Mouse (Mus musculus) hindbrain, embryonic 14.5 days (tissue): Measurements from ENCODE around the gene Zfp82. TPM values are rescaled to one million over a fixed set of nuclear protein-coding genes. Genes with fewer than 3 reads are reported as not detected.

Experiments used
- ATAC-seq: fragments of 200-750 bp; cut with Nextera tagmentation; 2 replicates; pipeline ENCODE4 v1.8.0; 2017; ENCODE audit warnings: moderate number of reproducible peaks, mild to moderate bottlenecking, moderate TSS enrichment, moderate library complexity; ENCODE audit not compliant: low FRiP score
- DNase-seq: peaks from one replicate; pipeline ENCODE4 v3.0.0-alpha.2; 2015; ENCODE audit warnings: low spot score
- H3K27ac ChIP-seq: fragments of 300-500 bp; sonication (generic); 2 replicates; pipeline ENCODE4 v1.5.1; 2014; ENCODE audit warnings: mild to moderate bottlenecking, moderate library complexity
- H3K27me3 ChIP-seq: fragments of 300-500 bp; sonication (generic); 2 replicates; pipeline ENCODE4 v1.6.1; 2014; ENCODE audit warnings: mild to moderate bottlenecking, low read length, mixed read lengths; ENCODE audit not compliant: control insufficient read depth, insufficient read depth
- H3K36me3 ChIP-seq: fragments of 300-500 bp; sonication (generic); replicated peaks from 2 replicates; pipeline ENCODE4 v1.6.1; 2014; ENCODE audit not compliant: control insufficient read depth, insufficient read depth
- H3K4me1 ChIP-seq: fragments of 300-500 bp; sonication (generic); replicated peaks from 2 replicates; pipeline ENCODE4 v1.6.1; 2014; ENCODE audit warnings: antibody characterized with exemption, low read length, mixed read lengths; ENCODE audit not compliant: control insufficient read depth, insufficient read depth
- H3K4me2 ChIP-seq: fragments of 300-500 bp; sonication (generic); replicated peaks from 2 replicates; pipeline ENCODE4 v1.6.1; 2014; ENCODE audit warnings: mild to moderate bottlenecking, moderate library complexity
- H3K4me3 ChIP-seq: fragments of 300-500 bp; sonication (generic); replicated peaks from 2 replicates; pipeline ENCODE4 v1.5.1; 2014; ENCODE audit warnings: mild to moderate bottlenecking, low read length
- H3K9ac ChIP-seq: fragments of 300-500 bp; sonication (generic); 2 replicates; pipeline ENCODE4 v1.6.1; 2014
- H3K9me3 ChIP-seq: fragments of 300-500 bp; sonication (generic); 2 replicates; pipeline ENCODE4 v1.6.1; 2016; ENCODE audit warnings: low read length; ENCODE audit not compliant: control insufficient read depth
- WGBS: fragments of 180-500 bp; shearing (Covaris S2); extraction: QIAGEN DNeasy Blood & Tissue Kit; methylation state at CpG from one replicate; pipeline ENCODE4 v1.1.7; 2014; 5-methylcytosine and 5-hydroxymethylcytosine counted together
- polyA plus RNA-seq: library from polyadenylated mRNA; unstranded; fragments of >200 nt; fragmentation: Nextera tagmentation; extraction: Ambion mirVana; gene quantifications from 2 replicates; pipeline ENCODE4 v1.2.1, GENCODE M21; 2014

Zfp82 gene
- polyA plus RNA-seq, 1 experiment from 2014 or later: 12.2 TPM

GRCm38 (mm10) chr7:30053591-30053990 lies 19.1 kb downstream of the Zfp82 start:
- DNase-seq (no peak), ATAC-seq (no peak)
- 13% methylated on average over 3 of the region's 3 CpGs for WGBS
- Histone ChIP-seq H3K4me1 (peaks cover 10% of the 10 kb centered on the region; the same call in 1 of the 2 replicates), H3K9ac (no peak overlapping the region), H3K36me3 (peaks cover 37% of the 10 kb centered on the region), H3K27ac (no peak overlapping the region), H3K4me3 (no peak overlapping the region), H3K27me3 (no peaks in the 10 kb centered on the region), H3K4me2 (no peak overlapping the region), H3K9me3 (no peaks in the 10 kb centered on the region)

GRCm38 (mm10) chr7:30050882-30051548 lies 21.7 kb downstream of the Zfp82 start, which contains the start of gene Zfp14:
TSS of gene Zfp14 (minus strand) at chr7:30051380.
- H3K4me1 ChIP-seq: peaks cover 10% of the 10 kb centered on the region; the same call in 1 of the 2 replicates
- DNase-seq (peak; percentile 96), ATAC-seq (peak; percentile 99)
- peak within 1 kb of the TSS; percentile 74 for H3K9ac ChIP-seq
- peak within 1 kb of the TSS; percentile 83 for H3K27ac ChIP-seq
- H3K4me3 ChIP-seq: peak within 1 kb of the TSS; percentile 51
- WGBS: under 1% methylated on average over 39 of the region's 40 CpGs
- H3K4me2 ChIP-seq: peak within 1 kb of the TSS; percentile 57
- H3K9me3 ChIP-seq: no peaks in the 10 kb centered on the region
- H3K36me3 ChIP-seq: peaks cover 17% of the 10 kb centered on the region
- H3K27me3 ChIP-seq: no peaks in the 10 kb centered on the region

GRCm38 (mm10) chr7:30048126-30048525 lies 24.6 kb downstream of the Zfp82 start:
- 91% methylated on average over 4 of the region's 4 CpGs for WGBS

DNA sequence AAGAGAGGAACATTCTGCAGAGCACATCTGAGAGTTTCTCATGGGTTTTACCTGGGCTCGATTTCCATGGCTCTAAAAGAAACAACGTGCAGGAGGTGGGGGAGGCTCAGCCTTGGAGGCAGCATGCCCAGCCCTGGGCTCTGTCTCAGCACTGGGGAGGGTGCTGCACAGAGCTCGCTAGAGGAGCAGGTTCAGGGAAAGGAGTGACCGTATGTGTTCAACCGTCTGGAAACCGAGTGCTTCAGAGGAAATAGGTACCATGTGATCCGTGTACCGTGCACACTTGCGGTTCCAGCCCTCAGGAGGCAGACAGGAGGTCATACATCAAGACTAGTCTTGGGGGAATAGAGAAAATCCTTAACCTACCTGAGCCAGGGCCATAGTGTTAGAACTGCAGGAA lies 28.3 kb downstream of the Zfp82 start:
- H3K36me3 ChIP-seq: peaks cover 46% of the 10 kb centered on the region
- H3K9ac ChIP-seq: no peak overlapping the region
- no peak overlapping the region for H3K27ac ChIP-seq
- H3K9me3 ChIP-seq: no peaks in the 10 kb centered on the region
- WGBS: 62% methylated on average over 9 of the region's 9 CpGs
- no peak overlapping the region for H3K4me2 ChIP-seq
- no peak for ATAC-seq
- H3K4me1 ChIP-seq: no peaks in the 10 kb centered on the region
- no peak for DNase-seq
- H3K27me3 ChIP-seq: no peaks in the 10 kb centered on the region
- H3K4me3 ChIP-seq: no peak overlapping the region

More at GRCm38 (mm10) chr7:30048126-30048525, 24.6 kb downstream of the Zfp82 start:
- ATAC-seq (no peak), DNase-seq (no peak)
- Histone ChIP-seq H3K27me3 (no peaks in the 10 kb centered on the region), H3K36me3 (peaks cover 16% of the 10 kb centered on the region), H3K9me3 (no peaks in the 10 kb centered on the region), H3K9ac (no peak overlapping the region), H3K27ac (no peak overlapping the region), H3K4me3 (no peak overlapping the region), H3K4me1 (peaks cover 10% of the 10 kb centered on the region; the same call in 1 of the 2 replicates), H3K4me2 (no peak overlapping the region)

DNA sequence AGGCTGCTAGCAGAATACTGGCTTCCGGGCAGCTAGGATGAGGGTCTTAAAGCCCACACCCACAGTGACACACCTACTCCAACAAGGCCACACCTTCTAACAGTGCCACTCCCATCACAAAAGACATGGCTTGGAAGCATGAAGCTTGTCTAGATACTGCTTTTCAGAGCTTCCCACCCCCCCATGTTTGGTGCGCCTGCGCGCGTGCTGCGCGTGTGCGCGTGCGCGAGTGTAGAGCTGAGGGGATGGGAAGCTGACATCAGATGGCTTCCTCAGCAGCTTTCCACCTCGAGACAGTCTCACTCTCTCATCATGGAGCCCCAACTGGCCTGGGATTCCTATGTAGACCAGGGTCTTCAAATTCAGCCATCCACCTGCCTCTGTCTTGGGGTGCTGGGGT lies 38.4 kb downstream of the Zfp82 start:
- H3K9ac ChIP-seq: no peak overlapping the region
- 92% methylated on average over 12 of the region's 12 CpGs for WGBS
- no peak overlapping the region for H3K4me2 ChIP-seq
- ATAC-seq (no peak), DNase-seq (no peak)
- no peaks in the 10 kb centered on the region for H3K27me3 ChIP-seq
- no peaks in the 10 kb centered on the region for H3K4me1 ChIP-seq
- H3K4me3 ChIP-seq: no peak overlapping the region
- no peaks in the 10 kb centered on the region for H3K9me3 ChIP-seq
- H3K27ac ChIP-seq: no peak overlapping the region
- peaks cover 30% of the 10 kb centered on the region for H3K36me3 ChIP-seq

DNA sequence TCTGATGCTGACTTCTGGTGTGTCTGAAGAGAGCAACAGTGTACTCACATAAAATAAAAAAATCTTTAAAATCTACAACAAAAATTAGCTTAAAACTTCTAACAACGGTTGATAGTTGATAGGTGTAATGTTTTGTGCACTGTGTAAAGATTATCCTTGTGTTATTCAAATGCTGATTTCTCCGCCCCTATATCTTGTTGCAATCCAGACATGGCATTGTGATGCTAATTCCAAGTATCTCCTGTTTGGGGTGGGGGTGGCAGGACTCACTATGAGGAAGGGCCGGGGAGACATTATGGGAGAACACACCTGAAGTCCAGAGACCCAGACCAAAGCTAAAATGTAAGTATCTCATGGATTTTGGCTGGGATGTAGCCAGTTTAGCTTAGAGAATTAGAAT lies 41.3 kb downstream of the Zfp82 start:
- Histone ChIP-seq H3K9ac (no peak overlapping the region), H3K4me2 (no peak overlapping the region), H3K9me3 (no peaks in the 10 kb centered on the region), H3K4me1 (no peaks in the 10 kb centered on the region), H3K4me3 (no peak overlapping the region), H3K36me3 (peaks cover 12% of the 10 kb centered on the region), H3K27ac (no peak overlapping the region), H3K27me3 (no peaks in the 10 kb centered on the region)
- no peak for DNase-seq
- no peak for ATAC-seq
- 66% methylated on average over 3 of the region's 3 CpGs for WGBS

DNA sequence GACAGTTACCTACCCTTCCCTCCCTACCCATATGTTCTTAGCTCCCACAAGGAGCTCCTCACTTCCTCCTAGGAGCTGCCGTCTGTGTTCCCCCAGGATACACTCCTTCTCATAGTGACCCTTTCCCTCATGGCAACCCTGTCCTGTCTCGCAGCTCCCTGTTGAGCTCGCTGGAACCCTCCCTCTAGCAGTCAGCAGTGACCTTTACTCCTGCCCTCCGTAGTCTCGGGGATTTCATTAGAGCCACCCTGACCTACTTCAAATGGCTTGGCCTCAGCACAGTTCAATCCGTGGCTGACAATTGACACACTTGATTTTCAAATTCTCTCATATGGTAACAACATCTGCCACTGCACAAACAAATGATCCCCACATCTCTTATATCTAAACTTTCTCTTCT lies 42.0 kb downstream of the Zfp82 start:
- Histone ChIP-seq H3K4me3 (no peak overlapping the region), H3K27ac (no peak overlapping the region), H3K27me3 (no peaks in the 10 kb centered on the region), H3K9ac (no peak overlapping the region), H3K9me3 (no peaks in the 10 kb centered on the region), H3K4me2 (no peak overlapping the region), H3K36me3 (peaks cover 16% of the 10 kb centered on the region), H3K4me1 (no peaks in the 10 kb centered on the region)
- ATAC-seq (no peak), DNase-seq (no peak)
- WGBS: 34% methylated on average over 6 of the region's 6 CpGs

DNA sequence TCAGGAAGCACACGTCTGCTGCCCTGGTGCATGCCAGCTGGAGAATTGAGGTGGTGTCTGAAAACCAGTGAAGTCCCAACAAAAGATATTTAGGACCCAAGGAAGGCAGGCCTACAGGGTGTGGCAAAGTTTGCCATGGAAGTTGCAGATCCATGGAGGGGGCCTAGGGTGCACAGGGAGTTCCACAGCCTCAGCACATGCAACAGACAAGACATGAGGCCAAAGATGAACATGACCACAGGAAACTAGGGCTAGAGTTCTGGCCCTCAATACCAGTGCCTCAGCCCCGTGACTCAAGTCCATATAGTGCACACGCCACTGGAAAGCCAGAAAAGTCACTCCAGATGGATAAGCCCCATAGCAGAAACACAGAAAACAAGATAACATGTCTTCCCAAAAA lies 44.1 kb downstream of the Zfp82 start:
- H3K4me3 ChIP-seq: no peak overlapping the region
- peaks cover 36% of the 10 kb centered on the region for H3K36me3 ChIP-seq
- no peak overlapping the region for H3K4me2 ChIP-seq
- no peak for DNase-seq
- ATAC-seq: no peak
- WGBS: 95% methylated on average over 3 of the region's 3 CpGs
- H3K9ac ChIP-seq: no peak overlapping the region
- no peaks in the 10 kb centered on the region for H3K9me3 ChIP-seq
- no peaks in the 10 kb centered on the region for H3K4me1 ChIP-seq
- H3K27me3 ChIP-seq: no peaks in the 10 kb centered on the region
- no peak overlapping the region for H3K27ac ChIP-seq

DNA sequence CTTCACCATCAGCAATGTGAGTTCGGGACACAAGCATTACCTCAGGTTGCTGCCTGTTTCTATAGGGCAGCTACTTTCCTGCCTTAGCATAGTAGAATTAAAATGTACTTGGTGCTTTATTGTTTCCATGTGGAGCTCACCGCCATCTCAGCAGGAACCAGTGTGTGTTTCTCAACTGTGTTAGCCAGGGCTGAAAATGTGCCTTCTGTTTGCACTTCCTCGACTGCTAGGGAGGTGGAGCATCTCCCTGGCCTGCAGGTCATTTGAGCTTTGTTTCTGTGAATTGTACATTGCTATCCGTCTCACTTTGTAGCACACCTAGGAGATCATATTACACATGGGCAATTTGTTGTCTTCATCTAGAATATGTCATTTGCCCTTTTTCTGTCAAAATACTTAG lies 45.4 kb downstream of the Zfp82 start:
- no peak overlapping the region for H3K27ac ChIP-seq
- H3K27me3 ChIP-seq: no peaks in the 10 kb centered on the region
- no peak overlapping the region for H3K4me3 ChIP-seq
- H3K9ac ChIP-seq: no peak overlapping the region
- ATAC-seq (no peak), DNase-seq (no peak)
- peaks cover 49% of the 10 kb centered on the region for H3K36me3 ChIP-seq
- H3K4me2 ChIP-seq: no peak overlapping the region
- WGBS: 79% methylated on average over 4 of the region's 4 CpGs
- H3K4me1 ChIP-seq: no peaks in the 10 kb centered on the region
- H3K9me3 ChIP-seq: no peaks in the 10 kb centered on the region

- Histone ChIP-seq H3K9ac (no peak overlapping the region), H3K4me1 (no peaks in the 10 kb centered on the region), H3K27ac (no peak overlapping the region), H3K27me3 (no peaks in the 10 kb centered on the region), H3K36me3 (peaks cover 64% of the 10 kb centered on the region), H3K9me3 (no peaks in the 10 kb centered on the region), H3K4me3 (no peak overlapping the region), H3K4me2 (no peak overlapping the region)
- DNase-seq (no peak), ATAC-seq (no peak)
- WGBS: 75% methylated on average over 5 of the region's 5 CpGs
Observed at GRCm38 (mm10) chr7:30025358-30025757, 47.3 kb downstream of the Zfp82 start.
